ENCODE assay signal across 19 mouse cellular contexts in the genomic region with DNA sequence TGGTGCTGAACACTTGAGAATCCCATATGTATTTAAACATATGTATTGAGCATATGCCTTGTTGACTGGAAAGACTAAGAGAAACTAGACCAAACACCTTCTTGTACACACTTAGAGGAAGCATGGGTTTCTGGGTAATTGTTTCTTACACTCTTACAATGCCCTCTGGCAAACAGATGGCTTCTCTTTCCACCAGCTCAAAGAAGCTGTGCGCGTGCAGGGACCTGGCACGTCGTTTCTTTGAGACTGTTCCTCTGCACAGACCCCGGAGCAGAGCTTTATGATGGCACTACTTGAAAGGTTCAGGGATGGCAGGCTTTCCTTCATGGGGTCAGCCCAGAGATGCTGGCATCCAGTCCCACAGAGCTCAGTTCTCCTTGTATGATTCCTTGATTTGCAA. TPM values are rescaled to one million over a fixed set of nuclear protein-coding genes. Genes with fewer than 3 reads are reported as not detected.
DNase-seq lines count a peak whose midpoint lies in the region; ATAC-seq and TF ChIP-seq lines count a peak whose summit lies in the region.
"Had no signal": no experiment of that assay in that cellular context is flagged by ENCODE, and none has a peak within 500 bp of the region (broad histone marks: within the 10 kb centered on the region; RNA-seq: fewer than 3 reads in every experiment).

No protein-coding gene starts in this region.

- 42% methylated on average over 5 of the region's 5 CpGs for WGBS in forebrain, postnatal 0 days

- peak; percentile 45 for ATAC-seq in forebrain, postnatal 0 days
- no peak for ATAC-seq in erythroid progenitor cell, adult 5-6 weeks (replicated peaks; ENCODE audit: low FRiP score, poor library complexity, severe bottlenecking)
- ATAC-seq: intestine, embryonic 16.5 days had no signal

- no peak overlapping the region for H3K4me3 ChIP-seq in forebrain, postnatal 0 days (ENCODE audit: low read depth, low read length)
- H3K4me3 ChIP-seq: kidney, embryonic 15.5 days; liver, embryonic 13.5 days had no signal

- no peak overlapping the region for H3K9ac ChIP-seq in forebrain, postnatal 0 days
- H3K9ac ChIP-seq: kidney, embryonic 15.5 days; liver, embryonic 13.5 days had no signal

- no peak overlapping the region for H3K27ac ChIP-seq in forebrain, postnatal 0 days (ENCODE audit: low read depth, low read length)
- H3K27ac ChIP-seq: kidney, embryonic 15.5 days; liver, embryonic 13.5 days had no signal

- intact Hi-C loops in left cerebral cortex, postnatal 4 days (cut with DNase I): no loop called here

- no peak for TF ChIP-seq CTCF in forebrain, postnatal 0 days (IDR thresholded peaks at IDR 0.05; ENCODE audit: low read depth)

- no peaks in the 10 kb centered on the region for H3K4me1 ChIP-seq in forebrain, postnatal 0 days (ENCODE audit: insufficient read depth)
- H3K4me1 ChIP-seq: liver, embryonic 13.5 days had no signal

- no peaks in the 10 kb centered on the region for H3K9me3 ChIP-seq in forebrain, postnatal 0 days (ENCODE audit: low read length)
- H3K9me3 ChIP-seq: kidney, embryonic 15.5 days; liver, embryonic 13.5 days had no signal

- no peak overlapping the region for H3K4me2 ChIP-seq in forebrain, postnatal 0 days (ENCODE audit: low read depth)
- H3K4me2 ChIP-seq: heart, embryonic 11.5 days; kidney, embryonic 15.5 days; liver, embryonic 13.5 days had no signal

- peak; percentile 44 to 48 for DNase-seq in cerebellum, postnatal 14 days
- DNase-seq in cerebellum, adult 11 months: no peak
- peak; percentile 39 for DNase-seq in left cerebral cortex, postnatal 4 days
- DNase-seq in left cerebral cortex, adult 8-10 months (ENCODE audit: low spot score in 2 of 2): no peak
- DNase-seq in forebrain, postnatal 0 days: peak; percentile 47
- DNase-seq in retina, postnatal 1 day: peak; percentile 23
- DNase-seq: adrenal gland, adult 8-10 months; cerebellum, adult 9-11 months; heart, postnatal 14 days; liver, embryonic 13.5 days; thymus, postnatal 36 days had no signal

- H3K27me3 ChIP-seq in forebrain, postnatal 0 days (ENCODE audit: insufficient read depth, low read length): no peaks in the 10 kb centered on the region
- H3K27me3 ChIP-seq: kidney, embryonic 15.5 days; liver, embryonic 13.5 days had no signal

- no peaks in the 10 kb centered on the region for H3K36me3 ChIP-seq in forebrain, postnatal 0 days (ENCODE audit: insufficient read depth)

RNA-seq across cellular contexts. Expression of gene Apoa1, which starts 39.4 kb away (rescaled TPM):
- total RNA-seq in left cerebral cortex, postnatal 4 days (2021): 1 to 10 TPM in 1 of 2 experiments, not detected in 1; 1.4 TPM
- total RNA-seq in left cerebral cortex, adult 8-10 months (2022): under 1 TPM in 3 of 4 experiments, not detected in 1; 0.36 to 0.43 (median 0.37) TPM
- total RNA-seq in forebrain, postnatal 0 days (2014; rRNA removed): 1.1 and 1.4 TPM in 2 replicates
- polyA plus RNA-seq in forebrain, postnatal 0 days (2015; fragmentation: Nextera tagmentation; extraction: Ambion mirVana): 2.3 and 3.0 TPM in 2 replicates
- total RNA-seq in erythroid progenitor cell, adult 5-6 weeks (2015; ENCODE audit: low replicate concordance): not detected in 2 replicates
- not detected in 2 replicates for total RNA-seq in erythroid progenitor cell, adult 5-6 weeks (2017; ENCODE audit: low replicate concordance)

RNA-seq across cellular contexts. Expression of gene Apoc3, which starts 46.5 kb away (rescaled TPM):
- not detected for total RNA-seq in left cerebral cortex, postnatal 4 days (2021)
- 1 to 10 TPM in 3 of 4 experiments, not detected in 1; 1.4 to 1.6 (median 1.6) TPM for total RNA-seq in left cerebral cortex, adult 8-10 months (2022)
- total RNA-seq in forebrain, postnatal 0 days (2014; rRNA removed): not detected in 2 replicates
- polyA plus RNA-seq in forebrain, postnatal 0 days (2015; fragmentation: Nextera tagmentation; extraction: Ambion mirVana): 0.44 TPM in 1 of 2 replicates, not detected in the other
- total RNA-seq in erythroid progenitor cell, adult 5-6 weeks (2015; ENCODE audit: low replicate concordance): not detected in 2 replicates
- not detected in 2 replicates for total RNA-seq in erythroid progenitor cell, adult 5-6 weeks (2017; ENCODE audit: low replicate concordance)
- total RNA-seq: gastrocnemius, postnatal 4 days; heart, postnatal 14 days; neutrophil, adult 5-6 weeks had no signal
- polyA plus RNA-seq: heart, embryonic 11.5 days; limb, embryonic 11.5 days; lung, embryonic 16.5 days had no signal

RNA-seq across cellular contexts. Expression of gene Apoa4, which starts 51.5 kb away (rescaled TPM):
- total RNA-seq in left cerebral cortex, postnatal 4 days (2021): not detected
- not detected for total RNA-seq in left cerebral cortex, adult 8-10 months (2022)
- 0.31 TPM in 1 of 2 replicates, not detected in the other for total RNA-seq in forebrain, postnatal 0 days (2014; rRNA removed)
- polyA plus RNA-seq in forebrain, postnatal 0 days (2015; fragmentation: Nextera tagmentation; extraction: Ambion mirVana): not detected in 2 replicates
- not detected in 2 replicates for total RNA-seq in erythroid progenitor cell, adult 5-6 weeks (2015; ENCODE audit: low replicate concordance)
- total RNA-seq in erythroid progenitor cell, adult 5-6 weeks (2017; ENCODE audit: low replicate concordance): not detected in 2 replicates
- total RNA-seq: neutrophil, adult 5-6 weeks had no signal
- polyA plus RNA-seq: heart, embryonic 11.5 days; kidney, embryonic 15.5 days; limb, embryonic 11.5 days; lung, embryonic 16.5 days had no signal

Comparison
In these comparisons a context has a peak if more than half of its experiments do, and no peak if none do; other contexts are left out.
1. DNase-seq: peak in cerebellum, postnatal 14 days (2 of 2), left cerebral cortex, postnatal 4 days (single experiment), forebrain, postnatal 0 days (single experiment) and retina, postnatal 1 day (single experiment); none in cerebellum, adult 11 months (single experiment) and left cerebral cortex, adult 8-10 months (0 of 2).